Mouse (Mus musculus) cerebellum, adult (tissue): ENCODE measurements around the gene Olfr547.

ENCODE experiments used
- ATAC-seq: cut with Nextera tagmentation; 2 replicates; pipeline ENCODE4 v1.9.2; 2017; ENCODE audit warnings: mild to moderate bottlenecking, moderate library complexity, mixed read lengths; ENCODE audit not compliant: insufficient number of reproducible peaks, low FRiP score, low TSS enrichment

The Olfr547 gene

GRCm38 (mm10) chr7:102564999-102565997, 30.7 kb downstream of the Olfr547 start, which contains the start of gene Trim21:
Gene Trim21 (minus strand): TSS chr7:102565486.
- peak; percentile 61; the same call in 1 of the 2 replicates for ATAC-seq

DNA sequence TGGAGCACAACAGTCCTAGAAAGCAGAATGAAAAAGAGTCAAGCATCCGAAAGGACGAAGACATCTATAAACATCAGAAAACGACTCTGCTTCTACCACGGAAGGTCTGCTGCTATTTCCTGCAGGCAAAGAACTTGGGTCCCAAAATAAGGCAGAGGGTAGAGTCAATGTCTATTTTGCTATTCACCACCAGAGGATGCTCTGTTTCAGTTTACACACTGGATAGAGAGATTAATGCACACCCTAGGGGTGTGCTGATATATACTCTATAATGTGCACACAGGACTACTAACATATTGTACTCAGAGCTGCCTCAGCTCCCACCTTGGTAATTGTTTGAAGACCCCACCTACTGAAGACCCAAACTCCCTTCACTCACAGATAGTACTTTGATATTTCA, 31.7 kb downstream of the Olfr547 start:
- ATAC-seq: no peak

GRCm38 (mm10) chr7:102571142-102571541, 36.6 kb downstream of the Olfr547 start, which contains the start of gene Olfr550:
Gene Olfr550 (plus strand): TSS chr7:102571442.
- ATAC-seq: no peak

GRCm38 (mm10) chr7:102573174-102573830, 38.8 kb downstream of the Olfr547 start:
- no peak for ATAC-seq

- no peak for ATAC-seq
These were observed 41.4 kb downstream of the Olfr547 start for GRCm38 (mm10) chr7:102575998-102576397.
